Comparison of ENCODE assay signal across 25 mouse cellular contexts in genomic region chr3:148964991-148965605, GRCm38 (mm10). TPM values are rescaled to one million over a fixed set of nuclear protein-coding genes. Genes with fewer than 3 reads are reported as not detected.
A peak's percentile ranks its signal among the peaks of the same experiment; 100 is the strongest.
DNase-seq lines count a peak whose midpoint lies in the region; ATAC-seq and TF ChIP-seq lines count a peak whose summit lies in the region.
"Had no signal": no experiment of that assay in that cellular context is flagged by ENCODE, and none has a peak within 500 bp of the region (broad histone marks: within the 10 kb centered on the region; RNA-seq: fewer than 3 reads in every experiment).

No protein-coding gene starts in this region.

- peaks cover 21% of the 10 kb centered on the region for H3K4me1 ChIP-seq in heart, adult 2 months (ENCODE audit: control insufficient read depth, insufficient read depth, low read length)
- peaks cover 17% of the 10 kb centered on the region for H3K4me1 ChIP-seq in kidney, embryonic 16.5 days (ENCODE audit: insufficient read depth, low read length)
- peaks cover 10% of the 10 kb centered on the region for H3K4me1 ChIP-seq in midbrain, embryonic 11.5 days (ENCODE audit: control insufficient read depth, insufficient read depth, low read length)
- H3K4me1 ChIP-seq in midbrain, embryonic 10.5 days = peaks cover 81% of the 10 kb centered on the region
- H3K4me1 ChIP-seq in stomach, postnatal 0 days (replicated peaks; ENCODE audit: control insufficient read depth, insufficient read depth) = no peaks in the 10 kb centered on the region; the same call in 1 of the 2 replicates

- ATAC-seq in kidney, embryonic 16.5 days (ENCODE audit: low FRiP score, low TSS enrichment) = no peak
- ATAC-seq in midbrain, embryonic 11.5 days (ENCODE audit: low FRiP score) = no peak
- no peak for ATAC-seq in stomach, postnatal 0 days (ENCODE audit: low FRiP score, low TSS enrichment)
- ATAC-seq: CD4-positive, CD25-positive, alpha-beta regulatory T cell, adult 4 months; forebrain, postnatal 0 days had no signal

- no peak overlapping the region for H3K27ac ChIP-seq in heart, adult 2 months
- no peak overlapping the region for H3K27ac ChIP-seq in kidney, embryonic 16.5 days (ENCODE audit: low read length)
- no peak overlapping the region for H3K27ac ChIP-seq in midbrain, embryonic 11.5 days (ENCODE audit: low read depth, low read length)
- no peak overlapping the region for H3K27ac ChIP-seq in midbrain, embryonic 10.5 days (replicated peaks)
- H3K27ac ChIP-seq in stomach, postnatal 0 days (replicated peaks) = no peak overlapping the region
- H3K27ac ChIP-seq: heart, embryonic 15.5 days; hindbrain, embryonic 15.5 days; liver, embryonic 13.5 days; lung, embryonic 15.5 days; neural tube, embryonic 12.5 days; stomach, embryonic 15.5 days had no signal

- DNase-seq in heart, adult 11 months = peak; percentile 57
- no peak for DNase-seq in heart, adult 2 months
- peak; percentile 52 for DNase-seq in kidney, adult 9 months
- DNase-seq in midbrain, embryonic 11.5 days (ENCODE audit: low spot score, missing footprints) = peak; percentile 82
- no peak for DNase-seq in midbrain, embryonic 10.5 days (ENCODE audit: low spot score)
- DNase-seq in stomach, postnatal 0 days (ENCODE audit: low spot score) = no peak
- no peak for DNase-seq in left cerebral cortex, adult 11 months (ENCODE audit: low spot score)
- DNase-seq: adrenal gland, postnatal 36 days; cerebellum, adult 9-10 months; forebrain, postnatal 0 days; gastrocnemius, postnatal 25 days; heart, postnatal 36 days; left cerebral cortex, postnatal 4 days; liver, embryonic 13.5 days; lung, postnatal 4 days; right cerebral cortex, adult 18-20 months; thymus, adult 2 months; thymus, postnatal 4 days had no signal

- TF ChIP-seq EP300 in heart, adult 2 months (IDR thresholded peaks at IDR 0.05; ENCODE audit: insufficient read depth, low read depth, low read length) = no peak
- no peak for TF ChIP-seq EP300 in stomach, postnatal 0 days (optimal IDR thresholded peaks at IDR 0.05)

- H3K4me3 ChIP-seq in heart, adult 2 months = no peak overlapping the region
- no peak overlapping the region for H3K4me3 ChIP-seq in kidney, embryonic 16.5 days (ENCODE audit: low read length)
- no peak overlapping the region for H3K4me3 ChIP-seq in midbrain, embryonic 11.5 days (ENCODE audit: low read depth, low read length)
- H3K4me3 ChIP-seq in midbrain, embryonic 10.5 days = no peak overlapping the region
- no peak overlapping the region for H3K4me3 ChIP-seq in stomach, postnatal 0 days (ENCODE audit: low read depth, low read length)
- H3K4me3 ChIP-seq: heart, embryonic 15.5 days; hindbrain, embryonic 15.5 days; liver, embryonic 13.5 days; lung, embryonic 15.5 days; neural tube, embryonic 12.5 days; stomach, embryonic 15.5 days had no signal

- TF ChIP-seq POLR2A in heart, adult 2 months (IDR thresholded peaks at IDR 0.05; ENCODE audit: insufficient read depth, low read depth, low read length) = no peak

- no peak overlapping the region for H3K9ac ChIP-seq in heart, adult 2 months (ENCODE audit: low read depth, low read length)
- no peak overlapping the region for H3K9ac ChIP-seq in kidney, embryonic 16.5 days (replicated peaks; ENCODE audit: low read length)
- no peak overlapping the region for H3K9ac ChIP-seq in midbrain, embryonic 11.5 days (ENCODE audit: low read length)
- no peak overlapping the region for H3K9ac ChIP-seq in stomach, postnatal 0 days (ENCODE audit: low read length)
- H3K9ac ChIP-seq: forebrain, postnatal 0 days; heart, embryonic 15.5 days; hindbrain, embryonic 15.5 days; liver, embryonic 13.5 days; lung, embryonic 15.5 days; neural tube, embryonic 12.5 days; stomach, embryonic 15.5 days had no signal

- no peaks in the 10 kb centered on the region for H3K27me3 ChIP-seq in heart, adult 2 months (ENCODE audit: control insufficient read depth, insufficient read depth, low read length)
- H3K27me3 ChIP-seq in kidney, embryonic 16.5 days (ENCODE audit: insufficient read depth, low read length) = no peaks in the 10 kb centered on the region
- no peaks in the 10 kb centered on the region for H3K27me3 ChIP-seq in midbrain, embryonic 11.5 days (ENCODE audit: control insufficient read depth, insufficient read depth, low read length)
- H3K27me3 ChIP-seq in midbrain, embryonic 10.5 days (ENCODE audit: low read depth, poor library complexity, severe bottlenecking) = no peaks in the 10 kb centered on the region
- no peaks in the 10 kb centered on the region for H3K27me3 ChIP-seq in stomach, postnatal 0 days (ENCODE audit: control insufficient read depth, insufficient read depth, low read length)
- H3K27me3 ChIP-seq: heart, embryonic 15.5 days; hindbrain, embryonic 15.5 days; liver, embryonic 13.5 days; lung, embryonic 15.5 days; neural tube, embryonic 12.5 days; stomach, embryonic 15.5 days had no signal

- H3K79me2 ChIP-seq in heart, adult 2 months (replicated peaks; ENCODE audit: control insufficient read depth, insufficient read depth, low read length) = peaks cover 29% of the 10 kb centered on the region

- H3K36me3 ChIP-seq in heart, adult 2 months (ENCODE audit: control insufficient read depth, insufficient read depth, low read length) = peaks cover 5% of the 10 kb centered on the region
- no peaks in the 10 kb centered on the region for H3K36me3 ChIP-seq in kidney, embryonic 16.5 days (ENCODE audit: insufficient read depth, low read length)
- H3K36me3 ChIP-seq in midbrain, embryonic 11.5 days (ENCODE audit: control insufficient read depth, insufficient read depth, low read length) = no peaks in the 10 kb centered on the region
- peaks cover 13% of the 10 kb centered on the region; the same call in 1 of the 2 replicates for H3K36me3 ChIP-seq in midbrain, embryonic 10.5 days
- no peaks in the 10 kb centered on the region for H3K36me3 ChIP-seq in stomach, postnatal 0 days (ENCODE audit: control insufficient read depth, insufficient read depth, low read length)
- H3K36me3 ChIP-seq: heart, embryonic 15.5 days; hindbrain, embryonic 15.5 days; liver, embryonic 13.5 days; lung, embryonic 15.5 days; neural tube, embryonic 12.5 days; stomach, embryonic 15.5 days had no signal

- 76% methylated on average over 13 of the region's 13 CpGs for WGBS in heart, adult 2 months
- WGBS in kidney, embryonic 16.5 days = 74% methylated on average over 13 of the region's 13 CpGs
- WGBS in midbrain, embryonic 11.5 days = 52% methylated on average over 13 of the region's 13 CpGs
- WGBS in midbrain, embryonic 10.5 days = 69% methylated on average over 13 of the region's 13 CpGs
- 38% methylated on average over 13 of the region's 13 CpGs for WGBS in stomach, postnatal 0 days

- H3K9me3 ChIP-seq in kidney, embryonic 16.5 days (ENCODE audit: low read length) = no peaks in the 10 kb centered on the region
- H3K9me3 ChIP-seq in midbrain, embryonic 11.5 days (ENCODE audit: control insufficient read depth, low read length) = no peaks in the 10 kb centered on the region
- H3K9me3 ChIP-seq in midbrain, embryonic 10.5 days (replicated peaks) = no peaks in the 10 kb centered on the region
- H3K9me3 ChIP-seq in stomach, postnatal 0 days (ENCODE audit: control insufficient read depth, low read length) = no peaks in the 10 kb centered on the region
- H3K9me3 ChIP-seq: heart, embryonic 15.5 days; hindbrain, embryonic 15.5 days; liver, embryonic 13.5 days; lung, embryonic 15.5 days; neural tube, embryonic 12.5 days; stomach, embryonic 15.5 days had no signal

- no peak for TF ChIP-seq CTCF in heart, adult 2 months (IDR thresholded peaks at IDR 0.05)
- no peak for TF ChIP-seq CTCF in stomach, postnatal 0 days (IDR thresholded peaks at IDR 0.05; ENCODE audit: low read depth)

- intact Hi-C loops in heart, adult 2 months (cut with DNase I) = no loop called here

- no peak overlapping the region for H3K4me2 ChIP-seq in kidney, embryonic 16.5 days (replicated peaks; ENCODE audit: low read depth, low read length)
- no peak overlapping the region for H3K4me2 ChIP-seq in midbrain, embryonic 11.5 days
- H3K4me2 ChIP-seq in stomach, postnatal 0 days (replicated peaks; ENCODE audit: low read depth) = peak overlapping the region; percentile 2; the same call in 1 of the 2 replicates
- H3K4me2 ChIP-seq: heart, embryonic 15.5 days; hindbrain, embryonic 15.5 days; liver, embryonic 13.5 days; lung, embryonic 15.5 days; neural tube, embryonic 12.5 days; stomach, embryonic 15.5 days had no signal

RNA-seq across cellular contexts. Expression of gene Adgrl2, which starts 25.3 kb away (rescaled TPM):
- total RNA-seq in heart, adult 2 months (2021) = 10 to 100 TPM; 52.3 to 55.2 TPM
- 29.5 and 46.9 TPM in 2 replicates for polyA plus RNA-seq in heart, adult 2 months (2012; rRNA removed)
- polyA plus RNA-seq in kidney, embryonic 16.5 days (2015; fragmentation: Nextera tagmentation; extraction: Ambion mirVana) = 49.9 and 55.1 TPM in 2 replicates
- polyA plus RNA-seq in midbrain, embryonic 11.5 days (2014; fragmentation: Nextera tagmentation; extraction: Ambion mirVana) = 124 and 131 TPM in 2 replicates
- 76.6 and 97.3 TPM in 2 replicates for polyA plus RNA-seq in midbrain, embryonic 10.5 days (2016; fragmentation: Nextera tagmentation; extraction: Ambion mirVana)
- polyA plus RNA-seq in stomach, postnatal 0 days (2015; fragmentation: Nextera tagmentation; extraction: Ambion mirVana) = 34.3 and 35.2 TPM in 2 replicates
- polyA plus RNA-seq: CD4-positive, CD25-positive, alpha-beta regulatory T cell, adult 4 months had no signal

Comparison
In these comparisons a context has a peak if more than half of its experiments do, and no peak if none do; other contexts are left out.
1. DNase-seq: peak in heart, adult 11 months (single experiment), kidney, adult 9 months (single experiment) and midbrain, embryonic 11.5 days (single experiment); none in heart, adult 2 months (0 of 2), midbrain, embryonic 10.5 days (single experiment), stomach, postnatal 0 days (single experiment) and left cerebral cortex, adult 11 months (single experiment).